Mouse (Mus musculus) spleen, postnatal 14 days (tissue): ENCODE results near the gene Cd38.

Source experiments
- DNase-seq, 2 experiments: peaks; one replicate each; pipeline ENCODE4 v3.0.0; 2021 to 2022; ENCODE audit warnings: low spot score in 2 of 2

Cd38 gene

DNA sequence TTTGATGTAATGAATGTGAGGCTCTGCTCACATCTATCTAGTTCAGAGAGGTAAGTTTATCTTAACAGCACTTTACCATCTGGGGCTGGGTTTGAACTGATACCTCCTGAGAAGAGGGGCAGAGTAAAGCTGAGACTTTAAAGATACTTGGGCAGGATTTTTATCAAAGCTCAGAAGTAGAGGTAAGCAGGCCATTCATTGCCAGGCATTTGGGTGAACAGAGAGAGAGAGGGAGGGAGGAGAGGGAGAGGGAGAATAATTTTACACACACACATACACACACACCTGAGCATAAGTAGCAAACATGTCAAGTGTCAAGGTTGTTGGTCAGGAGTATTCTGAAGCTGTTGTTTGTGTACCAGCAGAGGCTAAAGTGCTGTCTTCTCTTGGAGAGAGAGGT lies at the start of gene Cd38:
Gene Cd38 (plus strand): TSS at position 301 of the 400 bp plus-strand sequence.
- no peak for DNase-seq

DNA sequence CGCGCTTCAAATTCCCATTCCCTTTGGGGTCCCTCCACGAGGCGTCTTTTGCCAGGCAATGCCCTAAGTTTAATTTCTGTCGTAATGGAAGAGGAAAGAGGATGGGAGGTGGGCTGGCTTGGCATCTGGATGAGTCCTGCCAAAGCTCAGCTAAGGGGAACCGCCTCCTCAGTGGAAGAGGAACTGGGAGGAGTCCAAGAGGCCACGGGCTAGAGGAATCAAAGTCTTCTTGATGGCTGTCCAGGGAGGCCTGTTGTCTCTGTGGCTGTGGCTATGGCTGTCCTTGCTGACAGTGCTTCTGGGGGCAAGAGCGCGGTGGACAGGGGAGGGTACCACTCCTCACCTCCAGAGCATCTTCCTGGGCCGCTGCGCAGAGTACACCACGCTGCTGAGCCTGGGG lies 49.7 kb upstream of the Cd38 start, which contains the start of gene Bst1:
Gene Bst1 (plus strand): TSS at position 191 of the 400 bp plus-strand sequence.
- no peak for DNase-seq

DNA sequence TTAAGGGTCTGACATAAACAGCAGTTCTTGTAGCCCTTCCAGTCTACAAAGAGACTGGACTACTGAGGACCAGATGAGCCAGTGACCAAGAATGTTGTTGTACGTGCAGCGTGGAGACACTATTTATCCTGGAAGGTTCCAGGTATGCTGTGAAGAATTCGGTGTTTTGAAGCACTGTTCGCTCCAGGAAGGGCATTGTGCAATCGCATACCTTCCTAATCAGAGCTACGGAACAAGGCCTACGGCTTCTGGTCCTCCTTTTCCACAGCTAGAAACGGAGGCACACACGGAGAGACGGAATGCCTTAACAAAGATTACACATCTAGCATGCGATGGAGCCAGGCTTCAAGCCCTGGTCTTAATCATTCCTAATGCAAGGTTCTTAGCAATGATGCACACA lies 47.6 kb upstream of the Cd38 start:
- no peak for DNase-seq

DNA sequence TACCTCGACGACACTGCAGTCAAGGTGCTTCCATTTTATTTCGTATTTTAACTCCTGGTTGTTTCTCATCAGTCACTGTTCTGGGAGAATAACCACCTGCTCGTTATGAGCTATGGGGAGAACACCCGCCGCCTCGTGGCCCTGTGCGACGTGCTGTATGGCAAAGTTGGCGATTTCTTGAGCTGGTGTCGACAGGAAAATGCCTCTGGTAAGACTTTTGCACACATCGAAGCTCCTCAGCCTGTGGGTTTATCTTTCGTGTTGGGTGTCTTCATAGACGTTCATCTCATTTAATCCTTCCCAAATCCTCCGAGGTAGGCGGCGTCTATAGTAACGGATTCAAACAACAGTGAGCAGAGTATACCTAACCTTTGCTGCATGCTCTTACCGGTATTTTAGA lies 46.8 kb upstream of the Cd38 start, which contains the start of gene Fbxl5:
Gene Fbxl5 (minus strand): TSS at position 101 of the 400 bp plus-strand sequence.
- no peak for DNase-seq

DNA sequence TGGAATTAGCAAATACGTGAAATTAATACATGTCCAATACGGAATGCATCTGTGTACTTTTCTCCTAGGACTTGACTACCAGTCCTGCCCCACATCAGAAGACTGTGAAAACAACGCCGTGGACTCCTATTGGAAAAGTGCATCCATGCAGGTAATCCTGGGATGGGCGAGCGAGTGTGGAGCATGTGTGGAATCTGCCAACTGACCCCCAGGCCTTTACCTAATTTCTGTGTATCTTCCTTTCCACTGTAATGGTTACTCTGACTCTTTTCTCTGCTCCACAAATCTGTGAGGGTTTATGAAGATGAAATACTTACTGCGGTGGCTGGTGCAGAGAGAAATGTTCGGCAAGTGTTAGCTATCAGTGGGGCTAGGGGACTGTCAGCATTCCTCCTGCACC lies 46.2 kb upstream of the Cd38 start:
- no peak for DNase-seq

DNA sequence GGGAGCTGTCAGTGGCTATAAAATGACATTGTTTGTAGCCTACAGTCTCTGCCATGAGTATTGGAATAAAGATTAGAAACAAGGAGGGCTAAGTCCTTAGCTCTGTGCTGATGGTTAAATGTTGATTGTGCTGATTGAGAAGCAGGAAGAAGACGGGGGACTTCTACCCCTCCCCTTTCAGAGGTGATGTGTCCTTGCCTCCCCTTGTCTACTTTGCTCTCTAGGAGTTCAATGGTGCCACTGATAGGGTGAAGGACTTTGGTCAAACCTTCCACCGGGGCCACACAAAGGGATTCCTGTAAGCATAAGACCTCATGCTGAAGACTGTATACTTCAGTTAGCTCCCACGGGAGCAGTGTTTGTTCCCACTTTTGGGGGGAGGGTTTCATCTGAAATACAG lies 45.5 kb upstream of the Cd38 start:
- no peak for DNase-seq

DNA sequence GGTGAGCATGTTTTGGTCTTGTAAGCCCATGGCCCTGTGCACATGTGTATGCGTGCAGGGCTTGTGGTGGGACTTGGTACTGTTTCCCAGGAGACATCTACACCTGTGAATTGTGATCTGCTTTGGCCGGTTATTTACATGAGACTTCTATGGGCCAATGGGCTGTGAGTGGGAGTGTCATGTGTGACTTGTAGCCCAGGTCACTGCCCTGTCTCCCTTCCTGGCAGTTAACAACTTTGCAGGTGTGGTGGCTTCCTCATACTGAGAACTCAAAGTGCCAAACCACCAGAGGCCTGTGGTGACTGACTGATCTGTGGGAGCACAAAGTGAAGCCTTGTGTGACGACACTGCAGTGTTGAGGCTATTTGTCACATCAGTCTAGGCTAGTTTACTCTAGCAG lies 43.8 kb upstream of the Cd38 start:
- DNase-seq, result peak; percentile 22 to 45

DNA sequence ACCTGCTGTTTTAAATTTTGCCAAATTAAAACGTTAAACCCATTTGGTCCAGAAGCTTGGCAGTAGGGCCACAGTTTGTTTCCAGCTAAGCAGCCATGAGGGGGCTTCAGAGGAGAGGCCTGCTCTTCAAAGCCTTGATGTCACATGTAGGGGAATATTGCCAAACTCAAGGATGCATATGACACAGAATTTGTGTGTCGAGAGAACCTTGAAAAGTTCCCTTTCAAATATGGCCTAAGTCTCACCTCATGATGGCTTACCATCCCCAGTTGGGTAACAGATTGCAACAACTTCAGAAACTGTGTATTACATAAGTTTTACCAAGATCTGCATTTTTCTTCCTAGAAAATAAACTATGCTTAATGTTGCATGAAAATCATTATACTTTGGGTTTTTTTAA lies 41.5 kb upstream of the Cd38 start:
- no peak for DNase-seq

DNA sequence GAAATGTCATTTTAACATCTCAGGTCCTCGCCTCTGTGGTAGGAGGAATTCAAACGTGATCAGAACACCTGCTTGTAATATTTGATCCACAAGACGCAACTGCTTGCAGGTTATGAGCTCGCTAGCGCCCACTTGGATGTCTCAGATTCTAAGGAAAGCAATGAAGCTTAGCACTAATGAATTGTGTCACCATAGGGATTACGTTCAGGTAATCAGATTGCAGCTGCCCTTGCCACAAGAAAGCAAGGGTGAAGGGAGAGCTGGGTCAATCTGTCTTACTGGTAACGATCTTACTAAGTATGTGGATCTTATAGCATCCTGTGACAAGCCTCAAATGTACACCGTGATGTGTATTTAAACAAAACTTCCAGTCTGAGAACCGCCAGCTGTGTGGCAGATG lies 41.0 kb upstream of the Cd38 start:
- no peak for DNase-seq

DNA sequence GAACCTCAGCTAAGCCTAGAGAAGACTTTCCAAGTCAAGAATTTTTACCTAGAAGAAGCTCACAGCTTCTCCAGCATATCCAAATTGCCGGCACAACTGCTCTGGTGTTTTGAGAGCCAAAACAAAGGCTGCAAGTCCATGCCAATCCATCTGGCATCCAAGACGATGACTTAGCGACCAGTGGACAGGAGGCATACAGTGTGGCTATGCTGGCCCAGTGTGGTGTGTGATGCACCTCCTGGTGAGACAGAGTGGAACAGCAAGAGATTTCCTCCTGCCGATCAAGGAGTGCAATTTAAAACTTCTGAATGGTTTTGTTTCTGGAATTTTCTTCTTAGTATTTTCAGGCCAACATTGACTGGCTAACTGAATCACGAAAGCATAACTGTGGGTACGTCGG lies 31.8 kb upstream of the Cd38 start:
- no peak for DNase-seq

DNA sequence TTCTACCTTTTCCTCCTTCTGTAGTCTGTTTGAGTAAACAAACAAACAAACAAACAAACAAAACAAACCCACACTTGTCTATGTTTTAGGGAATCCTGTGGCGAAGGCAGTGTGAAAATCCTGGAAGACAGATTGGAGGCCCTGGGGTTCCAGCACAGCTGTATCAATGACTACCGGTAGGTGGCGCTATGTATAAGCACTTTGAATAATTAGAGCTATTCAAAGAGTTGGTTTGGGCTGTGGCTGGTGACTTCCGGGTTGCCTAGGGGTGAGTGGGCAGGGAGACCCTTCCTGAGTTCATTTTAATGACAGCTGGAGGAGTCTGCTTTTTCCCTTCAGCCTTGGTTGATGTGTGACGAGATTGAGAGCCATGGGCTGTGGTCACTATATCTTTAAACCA lies 31.0 kb upstream of the Cd38 start:
- peak in 1 of 2 experiments; percentile 60 for DNase-seq

DNA sequence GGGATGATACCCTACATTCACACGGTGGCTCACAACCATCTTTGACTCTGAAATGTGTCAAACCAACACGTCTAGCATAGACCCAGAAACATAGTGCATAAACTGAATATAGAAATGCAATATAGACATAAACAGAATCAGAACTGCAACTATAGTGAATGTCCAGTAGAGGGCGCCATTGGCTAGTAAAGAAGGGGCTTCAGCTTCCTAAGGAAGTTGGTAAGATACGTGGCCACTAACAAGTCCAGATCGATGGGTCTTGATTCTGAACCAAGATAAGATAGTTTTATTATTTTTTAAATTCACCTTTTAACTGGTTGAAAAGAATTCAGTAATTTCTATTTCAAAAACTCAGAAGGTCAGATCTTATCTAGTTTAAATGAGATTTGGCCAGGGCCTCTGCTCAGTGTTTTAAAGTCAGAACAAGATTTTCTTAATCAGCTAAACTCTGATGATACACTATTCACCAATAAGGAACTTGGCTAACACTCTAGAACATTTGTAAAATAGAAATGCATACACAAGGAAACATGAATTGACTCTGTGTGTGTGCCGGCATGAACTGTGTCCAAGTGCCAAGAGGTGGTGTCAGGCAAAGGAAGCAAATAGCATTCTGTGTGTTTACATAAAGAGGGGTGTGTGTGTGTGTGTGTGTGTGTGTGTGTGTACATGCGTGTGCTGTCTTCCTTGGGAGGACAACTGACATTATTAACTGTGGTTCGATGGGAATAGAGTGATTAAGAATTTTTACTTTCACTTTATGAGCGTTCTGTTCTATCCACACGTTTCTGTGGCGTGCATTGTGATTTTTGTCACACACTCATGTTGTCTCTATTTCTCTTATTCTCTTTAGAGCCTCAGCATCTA lies 27.0 kb upstream of the Cd38 start:
- peak in 1 of 2 experiments; percentile 53 for DNase-seq

DNA sequence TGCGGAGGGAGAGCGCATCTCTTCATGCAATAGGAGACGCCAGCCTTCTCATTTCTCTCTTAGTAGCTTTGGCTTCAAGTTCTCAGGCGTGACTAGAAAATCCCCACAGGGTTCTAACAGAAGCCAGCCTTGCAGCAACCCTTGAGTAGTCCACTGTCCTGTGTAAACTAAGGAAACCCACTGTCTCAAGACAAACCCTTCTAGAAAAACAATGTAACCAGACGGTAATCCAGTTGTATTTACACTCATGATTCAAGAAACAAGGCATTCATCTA lies 26.4 kb upstream of the Cd38 start:
- DNase-seq, result no peak

DNA sequence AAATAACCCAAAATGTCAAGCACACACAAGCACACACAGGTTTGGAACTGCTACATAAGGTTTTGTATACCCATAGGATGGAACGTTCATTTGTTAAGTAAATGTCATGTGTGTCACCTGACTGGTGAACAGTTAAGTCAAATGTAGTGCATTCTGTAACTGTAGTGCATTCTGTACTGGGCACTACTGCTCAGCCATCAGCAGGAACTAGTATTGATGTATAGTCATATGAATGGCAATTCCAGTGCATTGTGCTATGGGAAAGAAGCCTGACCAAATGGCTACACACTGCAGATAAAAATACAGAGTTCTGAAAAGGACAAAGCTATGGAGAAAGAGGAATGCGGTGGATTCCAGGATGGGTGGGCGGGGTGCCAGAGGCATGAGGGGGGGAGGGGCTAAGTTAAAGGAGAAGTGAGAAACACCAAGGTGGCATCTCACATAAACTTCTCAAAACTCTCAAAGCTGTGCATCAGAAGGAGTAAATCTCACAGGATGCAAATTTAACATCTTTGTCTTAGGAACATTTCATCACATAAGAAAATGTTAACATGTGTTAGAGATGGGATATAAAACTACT lies 25.7 kb upstream of the Cd38 start:
- DNase-seq, result no peak

DNA sequence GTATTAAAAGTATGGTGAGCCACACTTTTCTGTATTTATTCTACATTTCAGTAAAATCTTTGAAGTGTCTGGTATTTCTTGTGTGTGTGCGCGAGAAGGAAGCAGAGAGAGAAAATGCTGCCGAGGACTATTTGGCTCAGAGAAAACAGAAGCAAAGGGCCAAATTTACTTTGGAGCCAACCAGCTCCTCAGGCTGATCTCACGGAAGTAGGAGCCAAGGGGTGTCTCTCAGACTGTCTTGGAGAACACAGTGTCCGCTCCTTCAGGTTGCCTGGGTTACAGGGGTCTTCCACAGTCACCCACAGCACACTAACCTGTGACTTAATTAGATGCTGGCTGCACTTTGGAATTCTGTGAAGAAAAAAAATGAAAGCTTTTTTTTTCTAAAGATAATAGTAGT lies 23.3 kb upstream of the Cd38 start:
- no peak for DNase-seq

DNA sequence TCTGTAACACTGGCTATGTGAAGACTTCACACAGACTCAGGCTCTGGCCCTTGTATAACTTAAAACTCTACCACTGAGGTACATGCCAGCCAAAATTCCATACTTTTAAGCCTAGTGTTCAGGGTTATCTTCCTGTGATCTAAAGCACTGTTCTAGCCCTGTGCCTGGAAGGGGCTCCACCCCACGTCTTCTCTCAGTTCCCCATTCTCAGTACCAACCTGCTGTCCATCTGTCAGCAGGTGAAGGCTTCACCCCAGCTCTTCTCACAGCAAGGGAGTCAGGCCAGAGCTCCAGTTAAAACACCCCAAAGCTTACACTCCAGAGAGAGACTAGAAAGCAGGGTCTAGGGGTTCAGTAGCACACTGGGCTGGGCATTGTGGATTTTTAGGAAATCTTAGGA lies 22.7 kb upstream of the Cd38 start:
- DNase-seq, result no peak

DNA sequence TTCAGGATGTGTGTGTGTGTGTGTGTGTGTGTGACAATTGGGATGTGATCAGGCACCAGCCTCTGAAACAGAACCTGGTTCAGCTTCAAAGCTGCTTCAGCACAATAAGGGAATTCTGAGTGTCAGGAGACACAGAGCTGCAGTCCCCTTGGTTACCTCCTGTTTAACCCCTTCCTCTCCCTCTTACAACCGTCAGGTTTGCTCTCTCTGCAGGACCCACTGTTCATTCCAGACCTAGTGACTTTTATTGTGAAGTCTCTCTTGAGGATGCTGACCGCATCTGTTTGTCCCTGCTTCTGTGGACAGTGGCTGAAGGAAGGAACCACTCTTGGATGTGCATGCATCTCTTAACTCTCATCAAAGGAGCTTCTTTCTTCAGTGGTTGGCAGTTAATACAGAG lies 22.1 kb upstream of the Cd38 start:
- no peak for DNase-seq

DNA sequence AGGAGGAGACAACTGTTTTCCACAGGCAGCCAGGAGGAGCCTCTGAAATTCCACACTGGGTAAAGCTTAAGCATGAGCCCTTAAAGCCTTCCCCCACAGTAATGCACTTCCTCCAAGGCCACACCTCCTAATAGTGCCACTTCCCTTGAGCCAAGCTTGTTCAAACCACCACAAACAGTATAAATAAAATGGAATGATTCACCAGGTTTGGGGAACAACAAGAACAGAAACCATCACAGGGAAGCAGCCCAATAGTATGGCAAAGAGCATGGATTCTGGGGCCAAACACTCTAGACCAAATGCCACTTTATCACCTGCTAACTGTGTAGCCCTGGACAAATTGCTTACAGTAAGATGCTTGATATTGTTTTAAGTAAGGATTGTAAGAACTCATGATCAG lies 20.8 kb upstream of the Cd38 start:
- no peak for DNase-seq

DNA sequence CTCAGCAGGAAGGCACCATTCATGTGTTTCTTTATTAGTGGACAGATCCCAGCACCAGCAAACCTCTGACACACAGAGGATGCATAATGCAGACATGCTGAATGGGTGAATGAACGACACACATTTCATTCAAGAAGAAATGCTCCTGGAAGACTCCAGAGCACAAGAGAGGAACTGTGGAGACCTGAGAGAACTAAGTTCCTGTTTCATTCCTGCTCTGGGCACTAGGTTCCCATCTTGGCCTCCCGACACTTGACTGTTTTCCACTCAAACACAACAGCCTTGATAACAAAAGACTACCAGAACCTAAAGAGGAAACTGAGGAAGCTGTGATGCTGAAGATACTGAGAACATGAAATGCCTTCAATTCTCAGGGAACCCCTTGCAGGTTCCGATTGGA lies 20.1 kb upstream of the Cd38 start:
- DNase-seq, result no peak

DNA sequence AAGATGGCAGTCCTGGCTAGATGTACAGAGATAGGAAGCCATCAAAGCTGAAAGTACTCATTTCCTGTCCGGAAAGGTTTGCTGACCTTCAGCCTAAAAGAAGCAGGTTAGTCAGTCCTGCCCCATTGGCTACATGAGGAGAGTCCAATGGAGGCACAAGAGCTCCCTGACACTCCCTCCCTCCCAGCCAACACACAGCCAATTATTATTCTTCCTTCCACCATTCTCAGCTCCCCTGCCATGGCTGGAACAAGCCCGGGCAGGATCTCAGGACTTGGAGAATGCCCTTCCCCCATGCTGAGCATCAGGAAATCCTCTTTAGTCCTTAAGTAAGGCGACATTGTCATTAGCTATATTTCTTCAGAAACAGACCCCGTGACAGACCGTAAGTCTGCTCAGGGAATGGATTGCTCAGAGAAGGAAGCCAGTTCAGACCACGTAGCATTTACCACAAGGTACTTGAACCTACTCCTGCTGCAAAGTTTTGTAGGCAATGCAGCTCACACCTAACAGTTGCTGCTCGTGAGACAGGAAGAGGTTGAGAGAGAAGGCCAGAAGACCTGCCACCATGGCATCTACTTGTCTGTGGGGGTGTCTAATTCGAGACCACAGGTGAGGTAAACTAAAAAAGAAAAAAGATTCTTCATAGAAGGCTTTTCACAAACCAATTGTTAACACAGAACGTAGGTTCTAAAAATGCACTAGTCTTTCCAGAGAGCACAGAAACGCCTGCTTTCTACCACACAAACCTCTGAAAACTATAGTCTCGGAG lies 15.1 kb upstream of the Cd38 start:
- no peak for DNase-seq

DNA sequence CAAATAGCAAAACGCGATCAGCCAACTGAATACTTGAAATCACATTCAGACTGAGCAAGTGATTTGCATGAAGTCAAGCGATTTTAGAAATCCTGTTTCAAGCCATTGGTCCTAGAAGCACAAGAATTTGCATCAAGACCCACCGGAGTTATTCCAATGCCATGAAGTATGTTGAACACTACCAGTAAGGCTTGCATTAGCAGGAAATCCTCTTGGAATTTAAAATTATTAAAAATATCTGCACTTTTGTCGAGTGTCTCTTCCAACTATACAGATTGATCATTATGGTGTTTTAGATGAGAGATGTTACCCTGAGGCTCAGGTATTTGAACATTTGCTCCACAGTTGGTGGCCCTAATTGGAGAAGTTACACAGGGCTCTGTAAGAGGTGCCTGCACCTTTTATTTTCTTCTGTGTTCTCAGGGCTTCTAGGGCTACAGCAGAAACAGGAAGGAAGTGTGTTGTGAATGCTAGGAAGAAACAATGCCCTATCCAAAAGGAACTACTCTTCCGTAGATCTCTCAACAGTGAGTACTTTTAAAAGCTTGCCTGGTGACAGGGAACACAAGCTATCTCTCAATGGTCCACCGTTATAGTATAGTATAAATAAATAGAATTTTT lies 14.4 kb upstream of the Cd38 start:
- no peak for DNase-seq

DNA sequence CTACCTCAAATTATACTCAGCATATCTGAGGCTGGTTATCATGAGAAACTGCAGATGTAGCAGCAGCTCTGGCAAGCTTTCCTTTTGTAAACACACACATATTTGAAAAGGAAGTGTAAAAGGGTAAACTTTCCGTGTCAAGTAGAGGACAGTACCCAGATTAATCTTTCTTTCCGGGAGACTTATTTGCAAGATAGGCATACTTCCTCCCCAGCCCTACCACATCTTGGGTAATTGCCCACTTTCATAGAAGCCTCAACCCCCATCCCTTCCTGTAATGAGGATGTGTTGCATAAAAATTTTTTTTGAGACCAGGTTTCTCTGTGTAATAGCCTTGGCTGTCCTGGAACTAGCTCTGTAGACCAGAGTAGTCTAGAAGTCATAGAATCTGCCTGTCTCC lies 12.6 kb upstream of the Cd38 start:
- DNase-seq, result no peak
